Mouse (Mus musculus): ENCODE measurements at regions not wholly inside any gene's neighbourhood (a gene's known extent, or its start where the extent isn't known, plus 50 kb on each side); places are given as distances from the start of the nearest gene placed in this dataset.

DNA sequence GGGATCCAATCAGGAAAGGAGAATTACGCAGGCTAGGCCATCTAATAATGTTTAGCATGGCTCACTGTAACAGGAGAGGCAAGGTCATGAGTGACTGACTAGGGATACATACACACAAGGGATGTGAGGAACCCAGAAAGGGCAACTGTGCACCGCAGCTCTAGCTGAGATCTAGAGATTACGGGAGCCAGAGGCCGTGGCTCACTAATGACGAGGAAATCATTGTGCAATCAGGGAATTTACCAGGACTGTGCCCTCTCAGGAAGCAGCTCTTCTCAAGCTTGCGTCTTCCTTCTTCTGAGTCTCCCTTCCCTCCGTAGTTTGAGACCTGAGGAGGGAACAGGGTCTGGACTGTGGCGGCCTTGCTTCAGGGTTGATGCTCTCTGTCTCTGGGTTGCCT, 61.6 kb upstream of the Dlk1 start:
- no peak for DNase-seq
- H3K27ac ChIP-seq (ENCODE audit: control insufficient read depth, insufficient read depth, low read length): no peak overlapping the region
- no peaks in the 10 kb centered on the region for H3K4me1 ChIP-seq (replicated peaks; ENCODE audit: control insufficient read depth, insufficient read depth, low read length)
- WGBS: 70% methylated on average over 8 of the region's 8 CpGs
- no peak for TF ChIP-seq POLR2A (IDR thresholded peaks at IDR 0.05; ENCODE audit: control insufficient read depth, extremely low read depth, insufficient read depth, low read length, poor library complexity)
- TF ChIP-seq CTCF (IDR thresholded peaks at IDR 0.05; ENCODE audit: borderline replicate concordance, control insufficient read depth, extremely low read depth, insufficient read depth, low read length, poor library complexity): no peak
- H3K4me3 ChIP-seq (ENCODE audit: control insufficient read depth, insufficient read depth, low read length): no peak overlapping the region
- H3K27me3 ChIP-seq (ENCODE audit: control insufficient read depth, insufficient read depth, low read length): no peaks in the 10 kb centered on the region
- no peaks in the 10 kb centered on the region for H3K36me3 ChIP-seq (ENCODE audit: control insufficient read depth, insufficient read depth, low read length)

GRCm38 (mm10) chr12:109393326-109393725, 59.3 kb upstream of the Dlk1 start:
- no peaks in the 10 kb centered on the region for H3K4me1 ChIP-seq (replicated peaks; ENCODE audit: control insufficient read depth, insufficient read depth, low read length)
- H3K27me3 ChIP-seq (ENCODE audit: control insufficient read depth, insufficient read depth, low read length): no peaks in the 10 kb centered on the region
- H3K4me3 ChIP-seq (ENCODE audit: control insufficient read depth, insufficient read depth, low read length): no peak overlapping the region
- H3K36me3 ChIP-seq (ENCODE audit: control insufficient read depth, insufficient read depth, low read length): no peaks in the 10 kb centered on the region
- no peak overlapping the region for H3K27ac ChIP-seq (ENCODE audit: control insufficient read depth, insufficient read depth, low read length)
- TF ChIP-seq CTCF (IDR thresholded peaks at IDR 0.05; ENCODE audit: borderline replicate concordance, control insufficient read depth, extremely low read depth, insufficient read depth, low read length, poor library complexity) (no peak), POLR2A (IDR thresholded peaks at IDR 0.05; ENCODE audit: control insufficient read depth, extremely low read depth, insufficient read depth, low read length, poor library complexity) (no peak)
- DNase-seq: no peak
- 57% methylated on average over 8 of the region's 8 CpGs for WGBS

DNA sequence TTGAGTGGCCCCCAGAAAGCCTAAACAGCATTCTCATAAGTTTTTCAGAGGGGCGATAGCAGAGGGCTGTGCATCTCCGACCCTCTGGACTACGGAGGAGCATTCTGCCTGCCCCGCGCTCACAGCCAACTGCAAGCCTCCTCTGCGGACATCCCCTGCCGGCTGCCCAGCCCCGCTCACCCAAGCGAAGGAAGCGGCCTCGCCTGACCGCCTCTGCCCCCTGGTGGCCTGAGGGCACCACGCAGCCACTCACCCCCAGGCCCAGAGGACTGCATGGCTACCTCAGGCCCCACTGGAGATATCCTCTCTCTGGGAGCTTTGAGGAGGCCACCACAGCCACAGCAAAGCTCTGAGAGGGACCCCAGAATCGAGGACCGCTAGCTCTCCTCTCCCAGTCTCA, 58.8 kb upstream of the Dlk1 start:
- Histone ChIP-seq H3K27ac (ENCODE audit: control insufficient read depth, insufficient read depth, low read length) (no peak overlapping the region), H3K4me1 (replicated peaks; ENCODE audit: control insufficient read depth, insufficient read depth, low read length) (no peaks in the 10 kb centered on the region), H3K36me3 (ENCODE audit: control insufficient read depth, insufficient read depth, low read length) (no peaks in the 10 kb centered on the region), H3K27me3 (ENCODE audit: control insufficient read depth, insufficient read depth, low read length) (no peaks in the 10 kb centered on the region), H3K4me3 (ENCODE audit: control insufficient read depth, insufficient read depth, low read length) (no peak overlapping the region)
- WGBS: 8% methylated on average over 15 of the region's 15 CpGs
- peak; percentile 92 for TF ChIP-seq CTCF (IDR thresholded peaks at IDR 0.05; ENCODE audit: borderline replicate concordance, control insufficient read depth, extremely low read depth, insufficient read depth, low read length, poor library complexity)
- no peak for TF ChIP-seq POLR2A (IDR thresholded peaks at IDR 0.05; ENCODE audit: control insufficient read depth, extremely low read depth, insufficient read depth, low read length, poor library complexity)
- DNase-seq: peak; percentile 73

DNA sequence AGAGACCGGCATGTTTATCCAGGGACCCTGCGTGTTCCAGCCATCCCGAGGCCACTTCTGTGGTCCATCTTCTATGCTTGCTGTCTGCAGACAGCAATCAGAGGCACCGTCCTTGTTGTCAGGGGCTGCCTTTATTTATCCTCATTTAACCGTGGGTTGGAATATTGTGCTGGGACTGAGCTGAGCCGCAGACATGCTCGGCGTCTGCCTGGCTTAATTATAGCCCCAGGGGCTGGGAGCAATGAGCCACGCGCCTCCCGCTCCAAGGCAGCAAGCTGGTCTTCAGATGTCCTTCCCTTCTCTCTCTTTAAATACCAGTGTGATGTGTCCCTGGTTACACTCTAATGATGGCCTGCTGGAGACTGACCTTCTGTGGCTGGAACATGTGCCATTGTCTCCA, 58.2 kb upstream of the Dlk1 start:
- WGBS: 96% methylated on average over 11 of the region's 11 CpGs

GRCm38 (mm10) chr12:109396614-109397013, 56.0 kb upstream of the Dlk1 start:
- Histone ChIP-seq H3K4me3 (ENCODE audit: control insufficient read depth, insufficient read depth, low read length) (no peak overlapping the region), H3K27me3 (ENCODE audit: control insufficient read depth, insufficient read depth, low read length) (no peaks in the 10 kb centered on the region), H3K36me3 (ENCODE audit: control insufficient read depth, insufficient read depth, low read length) (no peaks in the 10 kb centered on the region), H3K4me1 (replicated peaks; ENCODE audit: control insufficient read depth, insufficient read depth, low read length) (no peaks in the 10 kb centered on the region), H3K27ac (ENCODE audit: control insufficient read depth, insufficient read depth, low read length) (no peak overlapping the region)
- 89% methylated on average over 6 of the region's 6 CpGs for WGBS
- no peak for DNase-seq
- TF ChIP-seq CTCF (IDR thresholded peaks at IDR 0.05; ENCODE audit: borderline replicate concordance, control insufficient read depth, extremely low read depth, insufficient read depth, low read length, poor library complexity): no peak
- no peak for TF ChIP-seq POLR2A (IDR thresholded peaks at IDR 0.05; ENCODE audit: control insufficient read depth, extremely low read depth, insufficient read depth, low read length, poor library complexity)

More for the DNA sequence above, 58.2 kb upstream of the Dlk1 start:
- H3K4me3 ChIP-seq (ENCODE audit: control insufficient read depth, insufficient read depth, low read length): no peak overlapping the region
- H3K27me3 ChIP-seq (ENCODE audit: control insufficient read depth, insufficient read depth, low read length): no peaks in the 10 kb centered on the region
- H3K36me3 ChIP-seq (ENCODE audit: control insufficient read depth, insufficient read depth, low read length): no peaks in the 10 kb centered on the region
- DNase-seq: no peak
- TF ChIP-seq POLR2A (IDR thresholded peaks at IDR 0.05; ENCODE audit: control insufficient read depth, extremely low read depth, insufficient read depth, low read length, poor library complexity): no peak
- no peak for TF ChIP-seq CTCF (IDR thresholded peaks at IDR 0.05; ENCODE audit: borderline replicate concordance, control insufficient read depth, extremely low read depth, insufficient read depth, low read length, poor library complexity)
- H3K4me1 ChIP-seq (replicated peaks; ENCODE audit: control insufficient read depth, insufficient read depth, low read length): no peaks in the 10 kb centered on the region
- no peak overlapping the region for H3K27ac ChIP-seq (ENCODE audit: control insufficient read depth, insufficient read depth, low read length)

- H3K36me3 ChIP-seq (ENCODE audit: control insufficient read depth, insufficient read depth, low read length): no peaks in the 10 kb centered on the region
- H3K4me1 ChIP-seq (replicated peaks; ENCODE audit: control insufficient read depth, insufficient read depth, low read length): no peaks in the 10 kb centered on the region
- H3K4me3 ChIP-seq (ENCODE audit: control insufficient read depth, insufficient read depth, low read length): no peak overlapping the region
- no peak overlapping the region for H3K27ac ChIP-seq (ENCODE audit: control insufficient read depth, insufficient read depth, low read length)
- H3K27me3 ChIP-seq (ENCODE audit: control insufficient read depth, insufficient read depth, low read length): no peaks in the 10 kb centered on the region
- WGBS: 92% methylated on average over 12 of the region's 12 CpGs
- no peak for DNase-seq
- TF ChIP-seq POLR2A (IDR thresholded peaks at IDR 0.05; ENCODE audit: control insufficient read depth, extremely low read depth, insufficient read depth, low read length, poor library complexity) (no peak), CTCF (IDR thresholded peaks at IDR 0.05; ENCODE audit: borderline replicate concordance, control insufficient read depth, extremely low read depth, insufficient read depth, low read length, poor library complexity) (no peak)
Measured at GRCm38 (mm10) chr12:109397175-109398058, 55.2 kb upstream of the Dlk1 start.

Measured in thymus, adult 2 months (tissue).